Mouse (Mus musculus): ENCODE measurements around the gene Tnfrsf19. TPM values are rescaled to one million over a fixed set of nuclear protein-coding genes. Genes with fewer than 3 reads are reported as not detected.
A peak's percentile ranks its signal among the peaks of the same experiment; 100 is the strongest.

The Tnfrsf19 gene
- polyA plus RNA-seq (2016; fragmentation: Nextera tagmentation; extraction: Ambion mirVana), result 55.8 and 57.2 TPM in 2 replicates

DNA sequence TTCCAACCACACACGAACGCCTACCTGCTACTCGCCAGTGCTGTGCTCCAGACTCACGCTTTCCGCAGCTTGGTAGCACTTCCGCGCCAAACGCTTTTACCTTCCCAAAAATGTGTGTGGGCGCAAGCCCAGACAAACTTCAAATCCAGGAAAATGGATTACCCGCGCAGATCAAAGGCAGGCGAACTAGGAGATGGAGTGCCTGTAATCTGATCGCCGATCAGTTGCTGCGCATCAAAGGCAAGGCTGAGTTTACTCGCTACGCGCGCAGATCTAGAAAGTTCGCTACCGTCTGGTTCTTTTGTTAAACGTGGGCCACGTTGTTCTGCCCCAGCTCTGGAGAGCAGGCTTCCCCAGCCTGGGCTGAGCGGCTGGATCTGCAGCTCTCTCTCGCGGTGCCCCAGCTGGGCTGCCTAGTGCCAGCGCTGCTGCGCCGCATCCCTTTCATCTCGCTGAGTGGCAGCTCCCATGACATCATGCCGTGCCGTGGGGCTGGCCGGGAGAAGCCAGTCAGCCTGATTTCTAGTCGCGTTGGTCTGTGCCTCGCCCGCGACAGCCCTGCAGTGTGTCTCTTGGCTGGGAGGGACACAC is at the start of gene Tnfrsf19:
Tnfrsf19 (minus strand) TSS at position 400 of the 591 bp plus-strand sequence.
- Histone ChIP-seq H3K4me3 (peak within 1 kb of the TSS; percentile 44), H3K9me3 (replicated peaks) (no peaks in the 10 kb centered on the region), H3K27me3 (peaks cover 5% of the 10 kb centered on the region; the same call in 1 of the 2 replicates), H3K9ac (peak within 1 kb of the TSS; percentile 52), H3K36me3 (no peaks in the 10 kb centered on the region), H3K27ac (peak within 1 kb of the TSS; percentile 75), H3K4me2 (replicated peaks) (peak within 1 kb of the TSS; percentile 81), H3K4me1 (peaks cover 29% of the 10 kb centered on the region)
- under 1% methylated on average over 38 of the region's 38 CpGs for WGBS
- ATAC-seq (ENCODE audit: low FRiP score), result peak; percentile 95

DNA sequence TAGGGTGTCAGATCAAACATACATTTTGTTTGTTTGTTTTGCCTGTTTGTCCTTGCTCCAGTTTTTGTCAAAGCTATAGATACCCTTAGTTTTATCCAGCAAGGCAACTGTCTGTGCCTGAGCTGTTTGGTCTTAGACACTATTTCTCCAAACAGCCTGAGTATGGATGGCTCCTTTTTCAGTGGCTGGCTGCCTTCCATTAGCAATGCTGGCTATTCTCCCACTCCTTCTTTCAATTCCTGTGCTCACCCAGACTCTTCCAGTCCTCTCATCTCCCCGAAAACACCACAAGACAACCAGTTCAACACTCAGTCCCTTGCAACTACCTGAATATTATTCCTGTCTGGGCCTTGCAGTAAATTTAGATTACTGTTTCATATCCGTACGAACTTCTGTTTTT is 45.8 kb upstream of the Tnfrsf19 start:
- Histone ChIP-seq H3K4me3 (no peak overlapping the region), H3K4me1 (no peaks in the 10 kb centered on the region), H3K27me3 (no peaks in the 10 kb centered on the region), H3K9ac (no peak overlapping the region), H3K36me3 (no peaks in the 10 kb centered on the region), H3K4me2 (replicated peaks) (no peak overlapping the region), H3K27ac (no peak overlapping the region), H3K9me3 (replicated peaks) (no peaks in the 10 kb centered on the region)
- WGBS, result 92% methylated on average over 3 of the region's 3 CpGs
- ATAC-seq (ENCODE audit: low FRiP score), result no peak

DNA sequence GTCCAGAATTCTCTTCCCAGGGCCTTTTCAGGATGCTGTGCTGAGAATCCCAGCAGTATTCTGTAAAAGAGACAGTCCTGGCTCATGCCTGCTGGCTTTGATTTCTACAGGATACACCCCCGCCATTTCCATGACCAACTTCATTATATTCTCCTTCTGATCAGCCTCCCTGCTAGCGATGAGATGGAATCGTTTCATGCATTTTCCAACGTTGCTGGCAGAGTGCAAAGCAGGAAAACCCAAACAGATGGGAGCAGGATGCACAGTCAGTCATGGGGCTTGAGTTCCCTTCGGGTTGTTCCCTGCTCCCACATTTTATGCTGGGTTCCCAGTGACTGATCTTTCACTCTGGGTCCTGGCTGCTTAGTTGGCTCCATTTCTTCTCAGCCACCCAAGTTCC is 44.7 kb upstream of the Tnfrsf19 start:
- Histone ChIP-seq H3K27me3 (no peaks in the 10 kb centered on the region), H3K9me3 (replicated peaks) (no peaks in the 10 kb centered on the region), H3K9ac (no peak overlapping the region), H3K36me3 (no peaks in the 10 kb centered on the region), H3K4me3 (no peak overlapping the region), H3K4me1 (no peaks in the 10 kb centered on the region), H3K4me2 (replicated peaks) (no peak overlapping the region), H3K27ac (no peak overlapping the region)
- no peak for ATAC-seq (ENCODE audit: low FRiP score)
- 77% methylated on average over 5 of the region's 5 CpGs for WGBS

DNA sequence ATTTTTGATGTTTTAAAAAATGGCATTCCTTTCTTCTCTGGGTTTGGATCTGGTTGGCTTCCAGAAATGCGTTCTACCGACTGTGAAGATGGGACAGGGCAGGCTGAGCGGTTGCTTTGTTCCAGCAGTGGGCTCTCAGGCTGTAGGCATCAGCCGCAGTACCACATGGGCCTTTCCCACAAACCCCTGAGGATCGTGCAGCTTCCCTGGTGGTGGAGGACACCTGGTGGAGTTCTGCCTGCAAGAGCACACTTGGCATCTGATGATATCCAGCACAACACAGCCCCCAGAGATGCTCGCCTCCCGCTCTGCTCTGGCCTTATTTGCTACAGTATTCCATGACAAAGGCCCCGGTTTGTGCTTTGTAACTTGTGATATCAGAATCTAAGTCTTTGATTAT is 41.9 kb upstream of the Tnfrsf19 start:
- Histone ChIP-seq H3K9ac (no peak overlapping the region), H3K36me3 (no peaks in the 10 kb centered on the region), H3K4me2 (replicated peaks) (no peak overlapping the region), H3K4me1 (no peaks in the 10 kb centered on the region), H3K27me3 (no peaks in the 10 kb centered on the region), H3K9me3 (replicated peaks) (no peaks in the 10 kb centered on the region), H3K4me3 (no peak overlapping the region), H3K27ac (no peak overlapping the region)
- ATAC-seq (ENCODE audit: low FRiP score), result no peak
- 72% methylated on average over 8 of the region's 8 CpGs for WGBS

DNA sequence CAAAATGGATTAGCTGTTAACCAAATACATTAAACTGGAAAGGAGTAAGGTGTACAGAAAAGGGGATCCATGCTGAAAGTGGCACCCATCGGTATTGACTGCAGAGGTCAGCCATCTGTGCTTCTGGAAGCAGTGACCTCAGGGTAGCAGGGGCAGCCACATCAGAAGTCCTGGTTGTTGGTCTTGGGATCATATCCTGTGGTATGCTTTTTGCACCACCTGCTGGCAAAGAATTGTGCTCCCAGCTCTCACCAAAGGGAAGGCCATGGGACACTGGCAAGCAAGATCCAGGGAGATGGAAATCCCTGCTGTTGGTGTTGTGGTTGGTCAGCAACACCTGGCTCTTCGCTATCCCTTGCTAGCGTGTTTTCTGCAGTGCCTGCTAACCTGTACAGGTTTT is 39.0 kb upstream of the Tnfrsf19 start:
- 65% methylated on average over 3 of the region's 3 CpGs for WGBS
- no peaks in the 10 kb centered on the region for H3K27me3 ChIP-seq
- H3K27ac ChIP-seq, result no peak overlapping the region
- no peak overlapping the region for H3K4me2 ChIP-seq (replicated peaks)
- H3K9me3 ChIP-seq (replicated peaks), result no peaks in the 10 kb centered on the region
- no peaks in the 10 kb centered on the region for H3K36me3 ChIP-seq
- no peaks in the 10 kb centered on the region for H3K4me1 ChIP-seq
- H3K9ac ChIP-seq, result no peak overlapping the region
- ATAC-seq (ENCODE audit: low FRiP score), result no peak
- H3K4me3 ChIP-seq, result no peak overlapping the region

DNA sequence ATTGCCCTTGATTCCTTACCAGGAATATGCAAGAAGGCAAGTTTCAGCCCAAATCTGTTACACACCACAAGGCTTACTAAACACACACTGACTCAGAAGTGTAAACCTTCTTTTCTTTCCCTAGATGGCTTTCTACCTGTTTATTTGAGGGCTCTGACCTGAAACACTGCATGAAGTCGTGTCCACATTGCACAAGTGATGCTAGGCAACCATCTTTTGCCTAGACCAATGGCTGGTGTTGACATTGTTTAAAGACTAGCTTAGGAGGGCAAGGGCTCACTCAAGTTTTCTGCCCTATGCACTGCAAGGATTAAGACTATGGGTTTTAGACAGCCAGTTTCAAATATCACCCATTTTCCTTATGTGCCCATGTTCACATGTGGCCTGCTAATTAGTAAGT is 23.3 kb upstream of the Tnfrsf19 start:
- no peaks in the 10 kb centered on the region for H3K4me1 ChIP-seq
- no peak for ATAC-seq (ENCODE audit: low FRiP score)
- WGBS, result 69% methylated on average over 1 of the region's 1 CpGs

DNA sequence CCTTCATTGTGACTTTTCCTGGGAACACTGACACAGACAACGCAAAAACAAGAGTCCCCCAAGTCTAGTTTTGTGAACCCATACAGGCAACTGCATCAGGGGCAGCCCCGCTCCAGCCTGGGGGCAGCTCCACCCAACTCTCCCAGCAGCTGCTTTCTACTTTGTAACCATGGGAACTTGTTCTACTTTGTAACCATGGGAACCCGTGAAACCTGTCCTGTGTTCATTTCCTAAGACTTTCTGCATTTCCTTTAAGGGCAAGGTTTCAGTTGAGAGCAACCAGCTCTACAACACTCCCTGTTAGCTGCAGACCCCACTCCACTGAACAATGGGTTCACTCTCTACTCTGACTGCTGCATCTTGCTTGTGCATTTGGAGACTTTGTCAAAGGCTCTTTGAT is 15.4 kb upstream of the Tnfrsf19 start:
- H3K9ac ChIP-seq, result no peak overlapping the region
- no peak overlapping the region for H3K4me2 ChIP-seq (replicated peaks)
- no peak overlapping the region for H3K27ac ChIP-seq
- no peak for ATAC-seq (ENCODE audit: low FRiP score)
- peaks cover 10% of the 10 kb centered on the region for H3K27me3 ChIP-seq
- WGBS, result 43% methylated on average over 3 of the region's 3 CpGs
- no peaks in the 10 kb centered on the region for H3K36me3 ChIP-seq
- H3K4me3 ChIP-seq, result no peak overlapping the region
- H3K4me1 ChIP-seq, result peaks cover 5% of the 10 kb centered on the region
- no peaks in the 10 kb centered on the region for H3K9me3 ChIP-seq (replicated peaks)

More for the DNA sequence above, 23.3 kb upstream of the Tnfrsf19 start:
- no peaks in the 10 kb centered on the region for H3K36me3 ChIP-seq
- no peak overlapping the region for H3K4me2 ChIP-seq (replicated peaks)
- no peaks in the 10 kb centered on the region for H3K27me3 ChIP-seq
- no peaks in the 10 kb centered on the region for H3K9me3 ChIP-seq (replicated peaks)
- no peak overlapping the region for H3K4me3 ChIP-seq
- no peak overlapping the region for H3K27ac ChIP-seq
- no peak overlapping the region for H3K9ac ChIP-seq

DNA sequence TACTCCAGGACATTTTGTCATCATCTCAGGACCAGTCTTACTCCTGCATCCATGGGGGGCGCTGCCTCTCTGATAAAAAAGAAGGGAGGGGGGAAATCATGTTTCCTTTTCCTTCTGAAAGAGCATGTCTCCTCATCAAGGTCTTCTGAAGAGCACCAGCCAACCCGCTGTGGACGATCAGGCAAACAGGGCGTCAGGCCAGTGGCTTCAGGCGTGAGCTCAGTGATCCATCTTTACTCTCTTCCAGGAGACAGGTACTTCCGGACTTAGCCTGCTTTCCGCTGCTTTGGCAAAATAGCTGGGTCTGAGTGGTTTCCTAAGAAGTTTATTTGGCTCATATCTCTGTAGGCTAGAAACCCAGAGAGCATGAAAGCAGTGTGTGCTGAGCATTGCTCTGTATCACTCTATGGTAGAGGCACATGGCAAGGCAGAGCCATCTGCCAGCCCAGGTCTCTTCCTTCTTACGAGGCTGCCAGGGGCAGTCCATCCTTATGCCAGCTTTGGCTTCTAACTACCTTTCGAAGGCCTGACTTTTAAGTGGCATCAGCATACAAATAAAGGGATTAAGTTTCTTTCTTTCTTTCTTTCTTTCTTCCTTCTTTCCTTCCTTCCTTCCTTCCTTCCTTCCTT is 13.1 kb upstream of the Tnfrsf19 start:
- Histone ChIP-seq H3K4me1 (peaks cover 15% of the 10 kb centered on the region), H3K9me3 (replicated peaks) (no peaks in the 10 kb centered on the region), H3K9ac (no peak overlapping the region), H3K36me3 (no peaks in the 10 kb centered on the region), H3K4me3 (no peak overlapping the region), H3K27ac (no peak overlapping the region), H3K27me3 (peaks cover 31% of the 10 kb centered on the region), H3K4me2 (replicated peaks) (no peak overlapping the region)
- WGBS, result 88% methylated on average over 9 of the region's 9 CpGs
- no peak for ATAC-seq (ENCODE audit: low FRiP score)

DNA sequence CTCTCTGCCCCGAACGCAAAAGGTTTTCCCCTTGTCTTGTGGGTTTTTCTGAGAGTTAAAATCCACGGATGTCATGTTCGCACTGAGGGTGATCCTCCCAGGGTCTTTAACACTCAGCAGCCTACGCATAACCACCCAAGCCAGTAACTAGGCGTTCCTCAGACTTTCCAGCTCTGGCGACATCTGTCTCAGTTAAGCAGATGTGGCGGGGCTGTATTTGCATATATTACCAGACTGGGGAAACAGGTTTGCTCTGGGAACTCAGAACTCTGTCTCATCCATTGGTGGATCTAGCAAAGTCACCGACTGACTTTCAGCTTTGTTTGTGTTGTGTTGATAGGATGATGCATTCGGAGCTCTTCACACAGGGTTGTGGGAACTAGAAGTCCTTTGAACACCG is 10.7 kb upstream of the Tnfrsf19 start:
- 9% methylated on average over 11 of the region's 11 CpGs for WGBS
- no peak for ATAC-seq (ENCODE audit: low FRiP score)
- Histone ChIP-seq H3K4me2 (replicated peaks) (peak overlapping the region; percentile 52), H3K36me3 (no peaks in the 10 kb centered on the region), H3K4me1 (peaks cover 15% of the 10 kb centered on the region), H3K9me3 (replicated peaks) (no peaks in the 10 kb centered on the region), H3K9ac (0 out of 2 replicates have a peak overlapping the region, but pooled peaks have one; percentile 55), H3K27ac (no peak overlapping the region), H3K27me3 (peaks cover 31% of the 10 kb centered on the region), H3K4me3 (peak overlapping the region; percentile 23)

DNA sequence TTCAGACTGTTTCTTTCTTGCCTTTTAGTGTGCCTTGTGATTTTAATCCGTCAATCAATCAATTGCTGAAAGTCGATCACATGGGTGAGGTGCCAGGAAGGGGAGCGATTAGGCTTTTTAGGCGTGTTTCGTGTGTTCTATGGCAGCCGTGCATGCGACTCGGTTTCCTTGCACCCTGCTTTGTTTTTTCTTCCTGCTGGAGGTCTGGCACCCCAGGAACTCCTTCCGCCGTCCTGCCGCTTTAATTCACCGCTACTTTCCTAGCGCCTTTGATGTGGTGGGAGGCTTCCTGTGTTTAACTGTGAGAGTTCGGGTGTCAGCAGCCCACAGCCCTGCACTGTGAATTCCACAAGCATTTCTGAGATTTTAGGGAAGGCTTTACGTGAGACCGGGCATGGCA is 10.2 kb upstream of the Tnfrsf19 start:
- no peak overlapping the region for H3K27ac ChIP-seq
- H3K4me1 ChIP-seq, result peaks cover 13% of the 10 kb centered on the region
- ATAC-seq (ENCODE audit: low FRiP score), result no peak
- H3K36me3 ChIP-seq, result no peaks in the 10 kb centered on the region
- peak overlapping the region; percentile 55 for H3K9ac ChIP-seq
- H3K27me3 ChIP-seq, result peaks cover 31% of the 10 kb centered on the region
- H3K4me3 ChIP-seq, result peak overlapping the region; percentile 23
- H3K9me3 ChIP-seq (replicated peaks), result no peaks in the 10 kb centered on the region
- H3K4me2 ChIP-seq (replicated peaks), result peak overlapping the region; percentile 52
- under 1% methylated on average over 16 of the region's 16 CpGs for WGBS

DNA sequence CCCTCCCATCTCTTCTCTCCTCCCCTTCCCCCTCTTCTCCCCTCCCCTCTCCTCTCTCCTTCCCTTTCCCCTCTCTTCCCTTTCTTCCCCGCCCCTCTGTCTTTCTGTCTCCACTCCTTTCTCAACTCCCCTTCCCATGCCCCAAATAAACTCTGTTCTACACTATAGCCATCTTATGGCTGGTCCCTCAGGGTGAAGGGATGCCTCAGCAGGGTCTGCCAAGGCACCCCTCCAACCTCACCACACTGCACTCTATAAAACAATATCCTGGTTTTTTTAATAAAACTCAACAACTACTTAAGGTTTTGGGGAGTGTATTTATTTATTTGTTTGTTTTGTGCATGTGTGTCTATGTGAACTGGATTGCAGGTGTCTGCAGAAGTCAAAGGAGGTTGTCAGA is 9.6 kb upstream of the Tnfrsf19 start:
- no peaks in the 10 kb centered on the region for H3K9me3 ChIP-seq (replicated peaks)
- H3K27ac ChIP-seq, result no peak overlapping the region; the same call in 1 of the 2 replicates
- no peak overlapping the region for H3K9ac ChIP-seq
- peak overlapping the region; percentile 52 for H3K4me2 ChIP-seq (replicated peaks)
- H3K27me3 ChIP-seq, result peaks cover 31% of the 10 kb centered on the region
- H3K4me3 ChIP-seq, result no peak overlapping the region
- no peak for ATAC-seq (ENCODE audit: low FRiP score)
- H3K4me1 ChIP-seq, result peaks cover 12% of the 10 kb centered on the region
- 50% methylated on average over 1 of the region's 1 CpGs for WGBS
- no peaks in the 10 kb centered on the region for H3K36me3 ChIP-seq

DNA sequence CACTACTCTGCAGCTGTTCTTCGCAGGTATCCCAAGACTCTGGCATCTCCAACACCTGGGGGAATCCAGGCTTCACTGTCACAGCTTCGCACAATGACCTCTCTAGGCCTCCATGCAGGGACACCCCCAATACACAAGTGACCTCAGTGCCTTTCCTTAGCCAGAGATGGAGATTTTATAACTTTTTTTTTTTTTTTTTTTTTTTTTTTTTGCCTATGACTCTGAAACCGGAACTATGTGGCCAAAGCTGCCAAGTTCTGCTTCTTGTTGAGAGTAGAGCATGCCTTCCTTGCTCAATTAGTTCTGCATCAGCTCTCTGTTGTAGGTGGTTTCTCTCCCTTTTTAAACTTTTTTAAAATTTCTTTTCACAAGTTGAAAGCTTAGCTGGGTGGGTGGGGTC is 5.9 kb upstream of the Tnfrsf19 start:
- no peaks in the 10 kb centered on the region for H3K36me3 ChIP-seq
- H3K9me3 ChIP-seq (replicated peaks), result no peaks in the 10 kb centered on the region
- H3K4me2 ChIP-seq (replicated peaks), result no peak overlapping the region
- 86% methylated on average over 3 of the region's 3 CpGs for WGBS
- H3K27ac ChIP-seq, result no peak overlapping the region
- peaks cover 12% of the 10 kb centered on the region for H3K4me1 ChIP-seq
- H3K27me3 ChIP-seq, result peaks cover 26% of the 10 kb centered on the region
- no peak overlapping the region for H3K9ac ChIP-seq
- no peak for ATAC-seq (ENCODE audit: low FRiP score)
- no peak overlapping the region for H3K4me3 ChIP-seq
